Mouse (Mus musculus): ENCODE data around the gene Pigl. TPM values are rescaled to one million over a fixed set of nuclear protein-coding genes. Genes with fewer than 3 reads are reported as not detected.
A peak's percentile ranks its signal among the peaks of the same experiment; 100 is the strongest.

Pigl gene
- polyA plus RNA-seq, 1 experiment = 5.8 TPM

GRCm38 (mm10) chr11:62512529-62513080 is 54.3 kb downstream of the Pigl start:
- Histone ChIP-seq H3K27me3 (ENCODE audit: control insufficient read depth, insufficient read depth, low read length) (no peaks in the 10 kb centered on the region), H3K36me3 (ENCODE audit: control insufficient read depth, insufficient read depth, low read length) (no peaks in the 10 kb centered on the region), H3K4me1 (ENCODE audit: control insufficient read depth, insufficient read depth, insufficient read length, low read length) (peaks cover 3% of the 10 kb centered on the region), H3K4me3 (ENCODE audit: low read depth, low read length) (no peak overlapping the region), H3K27ac (ENCODE audit: insufficient read depth, low read depth, low read length) (no peak overlapping the region)
- WGBS = 95% methylated on average over 8 of the region's 8 CpGs
- TF ChIP-seq POLR2A (IDR thresholded peaks at IDR 0.05; ENCODE audit: low read depth, low read length) = no peak
- no peak for TF ChIP-seq CTCF (IDR thresholded peaks at IDR 0.05; ENCODE audit: extremely low read depth, insufficient read length, insufficient replicate concordance, low read depth, low read length)

GRCm38 (mm10) chr11:62513311-62513710 is 55.1 kb downstream of the Pigl start:
- WGBS = 74% methylated on average over 6 of the region's 6 CpGs
- Histone ChIP-seq H3K27me3 (ENCODE audit: control insufficient read depth, insufficient read depth, low read length) (no peaks in the 10 kb centered on the region), H3K27ac (ENCODE audit: insufficient read depth, low read depth, low read length) (no peak overlapping the region), H3K4me3 (ENCODE audit: low read depth, low read length) (no peak overlapping the region), H3K36me3 (ENCODE audit: control insufficient read depth, insufficient read depth, low read length) (no peaks in the 10 kb centered on the region), H3K4me1 (ENCODE audit: control insufficient read depth, insufficient read depth, insufficient read length, low read length) (peaks cover 3% of the 10 kb centered on the region)
- no peak for TF ChIP-seq CTCF (IDR thresholded peaks at IDR 0.05; ENCODE audit: extremely low read depth, insufficient read length, insufficient replicate concordance, low read depth, low read length)
- TF ChIP-seq POLR2A (IDR thresholded peaks at IDR 0.05; ENCODE audit: low read depth, low read length) = no peak

- TF ChIP-seq CTCF (IDR thresholded peaks at IDR 0.05; ENCODE audit: extremely low read depth, insufficient read length, insufficient replicate concordance, low read depth, low read length) (no peak), POLR2A (IDR thresholded peaks at IDR 0.05; ENCODE audit: low read depth, low read length) (no peak)
- H3K27ac ChIP-seq (ENCODE audit: insufficient read depth, low read depth, low read length) = no peak overlapping the region
- no peak overlapping the region for H3K4me3 ChIP-seq (ENCODE audit: low read depth, low read length)
- H3K4me1 ChIP-seq (ENCODE audit: control insufficient read depth, insufficient read depth, insufficient read length, low read length) = no peaks in the 10 kb centered on the region
- 65% methylated on average over 2 of the region's 2 CpGs for WGBS
- H3K27me3 ChIP-seq (ENCODE audit: control insufficient read depth, insufficient read depth, low read length) = no peaks in the 10 kb centered on the region
- H3K36me3 ChIP-seq (ENCODE audit: control insufficient read depth, insufficient read depth, low read length) = no peaks in the 10 kb centered on the region; the same call in 1 of the 2 replicates
These were observed 60.7 kb downstream of the Pigl start for GRCm38 (mm10) chr11:62518991-62519390.

- H3K27ac ChIP-seq (ENCODE audit: insufficient read depth, low read depth, low read length) = peak overlapping the region; percentile 75
- peaks cover 23% of the 10 kb centered on the region for H3K36me3 ChIP-seq (ENCODE audit: control insufficient read depth, insufficient read depth, low read length)
- H3K27me3 ChIP-seq (ENCODE audit: control insufficient read depth, insufficient read depth, low read length) = no peaks in the 10 kb centered on the region
- H3K4me1 ChIP-seq (ENCODE audit: control insufficient read depth, insufficient read depth, insufficient read length, low read length) = no peaks in the 10 kb centered on the region
- 21% methylated on average over 2 of the region's 2 CpGs for WGBS
- TF ChIP-seq CTCF (IDR thresholded peaks at IDR 0.05; ENCODE audit: extremely low read depth, insufficient read length, insufficient replicate concordance, low read depth, low read length) (no peak), POLR2A (IDR thresholded peaks at IDR 0.05; ENCODE audit: low read depth, low read length) (no peak)
- H3K4me3 ChIP-seq (ENCODE audit: low read depth, low read length) = no peak overlapping the region
These were observed 64.0 kb downstream of the Pigl start for GRCm38 (mm10) chr11:62522283-62522682.

GRCm38 (mm10) chr11:62537089-62537488 is 78.8 kb downstream of the Pigl start:
- Histone ChIP-seq H3K27ac (ENCODE audit: insufficient read depth, low read depth, low read length) (0 out of 2 replicates have a peak overlapping the region, but pooled peaks have one; percentile 12), H3K4me3 (ENCODE audit: low read depth, low read length) (no peak overlapping the region), H3K4me1 (ENCODE audit: control insufficient read depth, insufficient read depth, insufficient read length, low read length) (peaks cover 9% of the 10 kb centered on the region; the same call in 1 of the 2 replicates), H3K27me3 (ENCODE audit: control insufficient read depth, insufficient read depth, low read length) (no peaks in the 10 kb centered on the region), H3K36me3 (ENCODE audit: control insufficient read depth, insufficient read depth, low read length) (peaks cover 12% of the 10 kb centered on the region)
- no peak for TF ChIP-seq CTCF (IDR thresholded peaks at IDR 0.05; ENCODE audit: extremely low read depth, insufficient read length, insufficient replicate concordance, low read depth, low read length)
- TF ChIP-seq POLR2A (IDR thresholded peaks at IDR 0.05; ENCODE audit: low read depth, low read length) = no peak
- WGBS = 59% methylated on average over 8 of the region's 8 CpGs

GRCm38 (mm10) chr11:62537590-62537989 is 79.3 kb downstream of the Pigl start:
- Histone ChIP-seq H3K27ac (ENCODE audit: insufficient read depth, low read depth, low read length) (peak overlapping the region; percentile 70; the same call in 1 of the 2 replicates), H3K36me3 (ENCODE audit: control insufficient read depth, insufficient read depth, low read length) (peaks cover 10% of the 10 kb centered on the region), H3K4me3 (ENCODE audit: low read depth, low read length) (peak overlapping the region; percentile 44), H3K27me3 (ENCODE audit: control insufficient read depth, insufficient read depth, low read length) (no peaks in the 10 kb centered on the region), H3K4me1 (ENCODE audit: control insufficient read depth, insufficient read depth, insufficient read length, low read length) (peaks cover 9% of the 10 kb centered on the region; the same call in 1 of the 2 replicates)
- TF ChIP-seq POLR2A (IDR thresholded peaks at IDR 0.05; ENCODE audit: low read depth, low read length) (no peak), CTCF (IDR thresholded peaks at IDR 0.05; ENCODE audit: extremely low read depth, insufficient read length, insufficient replicate concordance, low read depth, low read length) (no peak)
- WGBS = 24% methylated on average over 7 of the region's 7 CpGs

GRCm38 (mm10) chr11:62538321-62539088 is 80.2 kb downstream of the Pigl start:
- TF ChIP-seq POLR2A (IDR thresholded peaks at IDR 0.05; ENCODE audit: low read depth, low read length) = peak; percentile 65; the same call in 1 of the 2 replicates
- no peak for TF ChIP-seq CTCF (IDR thresholded peaks at IDR 0.05; ENCODE audit: extremely low read depth, insufficient read length, insufficient replicate concordance, low read depth, low read length)
- Histone ChIP-seq H3K27me3 (ENCODE audit: control insufficient read depth, insufficient read depth, low read length) (no peaks in the 10 kb centered on the region), H3K36me3 (ENCODE audit: control insufficient read depth, insufficient read depth, low read length) (peaks cover 3% of the 10 kb centered on the region), H3K4me3 (ENCODE audit: low read depth, low read length) (peak overlapping the region; percentile 96), H3K27ac (ENCODE audit: insufficient read depth, low read depth, low read length) (peak overlapping the region; percentile 76), H3K4me1 (ENCODE audit: control insufficient read depth, insufficient read depth, insufficient read length, low read length) (peaks cover 9% of the 10 kb centered on the region; the same call in 1 of the 2 replicates)
- 1% methylated on average over 57 of the region's 73 CpGs for WGBS
